Mouse (Mus musculus): ENCODE measurements at regions not wholly inside any gene's neighbourhood (a gene's known extent, or its start where the extent isn't known, plus 50 kb on each side); places are given as distances from the start of the nearest gene placed in this dataset.
A peak's percentile ranks its signal among the peaks of the same experiment; 100 is the strongest.
"Not testable (repeated sequence)": the region's sequence is repeated elsewhere in the genome, so short reads cannot be mapped to it uniquely, and the experiment has no call there.

GRCm38 (mm10) chr12:51294971-51295477 is 52.8 kb upstream of the G2e3 start:
- DNase-seq (ENCODE audit: low read depth) = no peak

- no peak for DNase-seq (ENCODE audit: low read depth)
These were observed 69.5 kb upstream of the G2e3 start for GRCm38 (mm10) chr12:51278358-51278757.

GRCm38 (mm10) chr12:51275818-51276538 is 71.9 kb upstream of the G2e3 start:
- DNase-seq (ENCODE audit: low read depth) = no peak

- DNase-seq (ENCODE audit: low read depth) = peak; percentile 13
These were observed 74.4 kb upstream of the G2e3 start for GRCm38 (mm10) chr12:51273486-51273885.

- no peak for DNase-seq (ENCODE audit: low read depth)
These were observed 105.0 kb upstream of the G2e3 start for GRCm38 (mm10) chr12:51242839-51243238.

GRCm38 (mm10) chr12:51241131-51241781 is 106.6 kb upstream of the G2e3 start:
- no peak for DNase-seq (ENCODE audit: low read depth)

GRCm38 (mm10) chr12:51211691-51212090 is 136.2 kb upstream of the G2e3 start:
- no peak for DNase-seq (ENCODE audit: low read depth)

GRCm38 (mm10) chr12:51196289-51196688 is 151.6 kb upstream of the G2e3 start:
- DNase-seq (ENCODE audit: low read depth) = no peak

GRCm38 (mm10) chr12:51195136-51195535 is 152.7 kb upstream of the G2e3 start:
- DNase-seq (ENCODE audit: low read depth) = no peak

- DNase-seq (ENCODE audit: low read depth) = no peak
These were observed 157.1 kb upstream of the G2e3 start for GRCm38 (mm10) chr12:51190754-51191153.

GRCm38 (mm10) chr12:51190186-51190585 is 157.7 kb upstream of the G2e3 start:
- no peak for DNase-seq (ENCODE audit: low read depth)

- DNase-seq (ENCODE audit: low read depth) = no peak
These were observed 159.6 kb upstream of the G2e3 start for GRCm38 (mm10) chr12:51188229-51188628.

- DNase-seq (ENCODE audit: low read depth) = no peak
These were observed 160.1 kb upstream of the G2e3 start for GRCm38 (mm10) chr12:51187726-51188125.

- DNase-seq (ENCODE audit: low read depth) = no peak
These were observed 162.1 kb upstream of the G2e3 start for GRCm38 (mm10) chr12:51185751-51186150.

GRCm38 (mm10) chr12:51174906-51175756 is 172.7 kb upstream of the G2e3 start:
- no peak for DNase-seq (ENCODE audit: low read depth)

- DNase-seq (ENCODE audit: low read depth) = no peak
These were observed 182.7 kb upstream of the G2e3 start for GRCm38 (mm10) chr12:51165186-51165585.

- no peak for DNase-seq (ENCODE audit: low read depth)
These were observed 186.9 kb upstream of the G2e3 start for GRCm38 (mm10) chr12:51160995-51161394.

GRCm38 (mm10) chr12:51160122-51160521 is 187.7 kb upstream of the G2e3 start:
- DNase-seq (ENCODE audit: low read depth) = no peak

GRCm38 (mm10) chr12:51147963-51148362 is 199.9 kb upstream of the G2e3 start:
- no peak for DNase-seq (ENCODE audit: low read depth)

- DNase-seq (ENCODE audit: low read depth) = no peak
These were observed 204.0 kb upstream of the G2e3 start for GRCm38 (mm10) chr12:51143840-51144239.

- no peak for DNase-seq (ENCODE audit: low read depth)
These were observed 204.7 kb upstream of the G2e3 start for GRCm38 (mm10) chr12:51143196-51143595.

GRCm38 (mm10) chr12:51133676-51134075 is 214.2 kb upstream of the G2e3 start:
- not testable (repeated sequence) for DNase-seq (ENCODE audit: low read depth)
